Mouse (Mus musculus) heart, adult 2 months (tissue): Measurements from ENCODE around the gene Sh3pxd2b.

ENCODE experiments used
- CTCF ChIP-seq: fragments of 200-600 bp; IDR thresholded peaks from 2 replicates; pipeline ENCODE4 v1.8.1; 2022; ENCODE audit warnings: antibody characterized with exemption, mild to moderate bottlenecking, moderate library complexity
- EP300 ChIP-seq: fragments of 200-500 bp; IDR thresholded peaks from 2 replicates; pipeline ENCODE4 v1.6.1; 2011; ENCODE audit warnings: low read depth, low read length, control low read depth; ENCODE audit not compliant: insufficient read depth
- POLR2A ChIP-seq: fragments of 200-500 bp; IDR thresholded peaks from 2 replicates; pipeline ENCODE4 v1.6.1; 2011; ENCODE audit warnings: mild to moderate bottlenecking, low read depth, low read length, control low read depth; ENCODE audit not compliant: insufficient read depth

- TF ChIP-seq EP300 = no peak
- TF ChIP-seq CTCF = no peak
- TF ChIP-seq POLR2A = no peak
These were observed 60.2 kb downstream of the Sh3pxd2b start for GRCm38 (mm10) chr11:32407863-32408262.
